Mouse (Mus musculus): Measurements from ENCODE around the gene Disp2. TPM values are rescaled to one million over a fixed set of nuclear protein-coding genes. Genes with fewer than 3 reads are reported as not detected.

The Disp2 gene
- polyA plus RNA-seq, 1 experiment from 2014 or later, result 66.8 TPM

GRCm38 (mm10) chr2:118806860-118807259 is 27.3 kb downstream of the Disp2 start:
- H3K9me3 ChIP-seq (ENCODE audit: control insufficient read depth, low read length), result no peaks in the 10 kb centered on the region
- no peak overlapping the region for H3K4me2 ChIP-seq (ENCODE audit: low read depth, low read length)
- no peaks in the 10 kb centered on the region for H3K4me1 ChIP-seq (ENCODE audit: control insufficient read depth, insufficient read depth, low read length)
- H3K27ac ChIP-seq (ENCODE audit: low read depth, low read length), result no peak overlapping the region
- no peak overlapping the region for H3K4me3 ChIP-seq (ENCODE audit: low read depth, low read length)
- no peaks in the 10 kb centered on the region for H3K27me3 ChIP-seq (ENCODE audit: control insufficient read depth, insufficient read depth, low read length)
- H3K36me3 ChIP-seq (ENCODE audit: control insufficient read depth, insufficient read depth, low read length), result no peaks in the 10 kb centered on the region
- no peak overlapping the region for H3K9ac ChIP-seq (replicated peaks; ENCODE audit: low read depth, low read length)
- 73% methylated on average over 4 of the region's 4 CpGs for WGBS
- ATAC-seq (ENCODE audit: low read depth), result no peak

- no peak overlapping the region for H3K4me2 ChIP-seq (ENCODE audit: low read depth, low read length)
- no peak overlapping the region for H3K4me3 ChIP-seq (ENCODE audit: low read depth, low read length)
- H3K27ac ChIP-seq (ENCODE audit: low read depth, low read length), result no peak overlapping the region
- H3K27me3 ChIP-seq (ENCODE audit: control insufficient read depth, insufficient read depth, low read length), result no peaks in the 10 kb centered on the region
- H3K4me1 ChIP-seq (ENCODE audit: control insufficient read depth, insufficient read depth, low read length), result 0 out of 2 replicates have a peak, but pooled peaks cover 4% of the 10 kb centered on the region
- no peaks in the 10 kb centered on the region for H3K9me3 ChIP-seq (ENCODE audit: control insufficient read depth, low read length)
- no peak overlapping the region for H3K9ac ChIP-seq (replicated peaks; ENCODE audit: low read depth, low read length)
- no peaks in the 10 kb centered on the region for H3K36me3 ChIP-seq (ENCODE audit: control insufficient read depth, insufficient read depth, low read length)
- ATAC-seq (ENCODE audit: low read depth), result no peak
- WGBS, result 29% methylated on average over 2 of the region's 2 CpGs
Observed at GRCm38 (mm10) chr2:118810861-118811260, 31.3 kb downstream of the Disp2 start.

GRCm38 (mm10) chr2:118812724-118813123 is 33.2 kb downstream of the Disp2 start:
- Histone ChIP-seq H3K4me1 (ENCODE audit: control insufficient read depth, insufficient read depth, low read length) (0 out of 2 replicates have a peak, but pooled peaks cover 4% of the 10 kb centered on the region), H3K4me3 (ENCODE audit: low read depth, low read length) (no peak overlapping the region), H3K27me3 (ENCODE audit: control insufficient read depth, insufficient read depth, low read length) (no peaks in the 10 kb centered on the region), H3K27ac (ENCODE audit: low read depth, low read length) (no peak overlapping the region), H3K9ac (replicated peaks; ENCODE audit: low read depth, low read length) (no peak overlapping the region), H3K36me3 (ENCODE audit: control insufficient read depth, insufficient read depth, low read length) (no peaks in the 10 kb centered on the region), H3K4me2 (ENCODE audit: low read depth, low read length) (no peak overlapping the region), H3K9me3 (ENCODE audit: control insufficient read depth, low read length) (no peaks in the 10 kb centered on the region)
- no peak for ATAC-seq (ENCODE audit: low read depth)
- WGBS, result 76% methylated on average over 1 of the region's 1 CpGs

DNA sequence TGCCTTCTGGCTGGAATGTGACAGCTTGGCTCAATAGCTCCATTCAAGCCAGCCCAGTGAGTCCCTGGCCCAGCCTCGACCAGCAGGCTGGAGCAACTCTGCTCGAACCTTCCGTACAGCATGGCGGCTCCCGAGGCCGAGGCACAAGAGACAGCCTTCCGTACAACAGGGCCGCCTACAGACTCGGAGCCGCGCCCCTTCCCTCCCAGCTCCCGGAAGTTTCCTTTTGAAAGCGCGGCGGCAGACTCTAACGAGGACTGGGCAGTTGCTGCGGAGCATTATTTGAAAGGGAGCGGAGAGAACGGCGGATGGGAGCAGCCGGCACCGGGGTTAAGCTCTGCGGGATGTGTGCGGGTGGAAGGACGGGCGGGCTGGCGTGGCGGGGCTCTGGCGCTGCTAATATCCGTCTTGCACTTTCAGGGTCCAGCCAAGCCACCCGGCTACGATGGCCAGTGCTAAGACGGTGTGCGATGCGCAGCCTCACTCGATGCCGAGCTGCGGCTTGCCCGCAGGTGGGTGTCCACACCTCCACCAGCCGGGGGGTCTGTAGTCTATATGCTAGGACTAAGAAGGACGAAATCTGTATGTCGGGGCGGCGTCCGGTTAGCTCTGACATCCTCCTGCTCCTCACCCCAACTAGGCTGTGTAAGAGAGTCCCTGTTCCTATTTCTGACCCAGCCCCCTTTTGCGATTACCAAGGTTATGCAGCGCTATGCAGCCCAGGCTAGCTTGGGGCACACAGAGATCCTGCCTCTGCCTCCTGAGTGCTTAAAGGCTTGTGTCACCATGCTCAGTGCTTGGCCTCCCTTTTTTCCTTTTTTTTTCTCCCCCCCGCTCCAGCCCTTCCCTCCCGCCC is 34.7 kb downstream of the Disp2 start, which contains the start of gene Knstrn:
Gene Knstrn, plus strand, starts transcription at position 23 of the 856 bp plus-strand sequence.
- peak within 1 kb of the TSS; percentile 47 for H3K4me3 ChIP-seq (ENCODE audit: low read depth, low read length)
- peak within 1 kb of the TSS; percentile 30; the same call in 1 of the 2 replicates for H3K9ac ChIP-seq (replicated peaks; ENCODE audit: low read depth, low read length)
- H3K4me2 ChIP-seq (ENCODE audit: low read depth, low read length), result peak within 1 kb of the TSS; percentile 78
- WGBS, result under 1% methylated on average over 49 of the region's 49 CpGs
- no peaks in the 10 kb centered on the region for H3K36me3 ChIP-seq (ENCODE audit: control insufficient read depth, insufficient read depth, low read length)
- ATAC-seq (ENCODE audit: low read depth), result peak; percentile 98
- H3K27me3 ChIP-seq (ENCODE audit: control insufficient read depth, insufficient read depth, low read length), result no peaks in the 10 kb centered on the region
- 0 out of 2 replicates have a peak, but pooled peaks cover 4% of the 10 kb centered on the region for H3K4me1 ChIP-seq (ENCODE audit: control insufficient read depth, insufficient read depth, low read length)
- H3K27ac ChIP-seq (ENCODE audit: low read depth, low read length), result no peak within 1 kb of the TSS
- H3K9me3 ChIP-seq (ENCODE audit: control insufficient read depth, low read length), result no peaks in the 10 kb centered on the region

DNA sequence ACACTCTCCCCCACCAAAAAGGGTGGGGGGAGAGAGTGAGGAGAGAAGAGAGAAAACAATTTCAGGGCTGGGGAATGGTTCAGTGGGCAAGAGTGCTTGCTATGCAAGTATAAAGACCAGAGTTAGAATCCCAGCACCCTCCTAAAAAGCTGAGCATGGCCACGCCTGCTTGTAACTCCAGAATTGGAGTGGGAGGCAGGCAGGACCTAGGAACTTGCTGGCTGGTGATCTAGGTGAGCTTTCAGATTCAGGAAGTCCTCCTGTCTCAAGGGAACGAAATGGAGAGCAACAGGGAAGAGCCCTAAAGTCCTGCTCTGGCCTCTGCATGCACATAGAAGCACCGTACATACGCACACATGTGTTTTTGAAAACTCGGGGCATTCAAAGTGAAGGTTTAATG is 43.3 kb downstream of the Disp2 start:
- Histone ChIP-seq H3K27ac (ENCODE audit: low read depth, low read length) (no peak overlapping the region), H3K4me1 (ENCODE audit: control insufficient read depth, insufficient read depth, low read length) (no peaks in the 10 kb centered on the region), H3K36me3 (ENCODE audit: control insufficient read depth, insufficient read depth, low read length) (no peaks in the 10 kb centered on the region), H3K9ac (replicated peaks; ENCODE audit: low read depth, low read length) (no peak overlapping the region), H3K4me2 (ENCODE audit: low read depth, low read length) (no peak overlapping the region), H3K27me3 (ENCODE audit: control insufficient read depth, insufficient read depth, low read length) (no peaks in the 10 kb centered on the region), H3K9me3 (ENCODE audit: control insufficient read depth, low read length) (no peaks in the 10 kb centered on the region), H3K4me3 (ENCODE audit: low read depth, low read length) (no peak overlapping the region)
- WGBS, result 97% methylated on average over 5 of the region's 5 CpGs
- no peak for ATAC-seq (ENCODE audit: low read depth)

- ATAC-seq (ENCODE audit: low read depth), result no peak
- no peaks in the 10 kb centered on the region for H3K9me3 ChIP-seq (ENCODE audit: control insufficient read depth, low read length)
- 92% methylated on average over 4 of the region's 4 CpGs for WGBS
- no peaks in the 10 kb centered on the region for H3K36me3 ChIP-seq (ENCODE audit: control insufficient read depth, insufficient read depth, low read length)
- H3K4me3 ChIP-seq (ENCODE audit: low read depth, low read length), result no peak overlapping the region
- H3K4me2 ChIP-seq (ENCODE audit: low read depth, low read length), result no peak overlapping the region
- H3K27ac ChIP-seq (ENCODE audit: low read depth, low read length), result no peak overlapping the region
- H3K27me3 ChIP-seq (ENCODE audit: control insufficient read depth, insufficient read depth, low read length), result no peaks in the 10 kb centered on the region
- no peaks in the 10 kb centered on the region for H3K4me1 ChIP-seq (ENCODE audit: control insufficient read depth, insufficient read depth, low read length)
- H3K9ac ChIP-seq (replicated peaks; ENCODE audit: low read depth, low read length), result no peak overlapping the region
Observed at GRCm38 (mm10) chr2:118824396-118824795, 44.9 kb downstream of the Disp2 start.

- H3K27ac ChIP-seq (ENCODE audit: low read depth, low read length), result no peak overlapping the region
- no peaks in the 10 kb centered on the region for H3K27me3 ChIP-seq (ENCODE audit: control insufficient read depth, insufficient read depth, low read length)
- no peaks in the 10 kb centered on the region for H3K36me3 ChIP-seq (ENCODE audit: control insufficient read depth, insufficient read depth, low read length)
- H3K9me3 ChIP-seq (ENCODE audit: control insufficient read depth, low read length), result no peaks in the 10 kb centered on the region
- no peak overlapping the region for H3K4me2 ChIP-seq (ENCODE audit: low read depth, low read length)
- ATAC-seq (ENCODE audit: low read depth), result no peak
- no peak overlapping the region for H3K9ac ChIP-seq (replicated peaks; ENCODE audit: low read depth, low read length)
- H3K4me1 ChIP-seq (ENCODE audit: control insufficient read depth, insufficient read depth, low read length), result no peaks in the 10 kb centered on the region
- WGBS, result 96% methylated on average over 5 of the region's 5 CpGs
- H3K4me3 ChIP-seq (ENCODE audit: low read depth, low read length), result no peak overlapping the region
Observed at GRCm38 (mm10) chr2:118829096-118829495, 49.6 kb downstream of the Disp2 start.

- Histone ChIP-seq H3K9me3 (ENCODE audit: control insufficient read depth, low read length) (no peaks in the 10 kb centered on the region), H3K36me3 (ENCODE audit: control insufficient read depth, insufficient read depth, low read length) (no peaks in the 10 kb centered on the region), H3K27ac (ENCODE audit: low read depth, low read length) (no peak overlapping the region), H3K4me2 (ENCODE audit: low read depth, low read length) (no peak overlapping the region), H3K27me3 (ENCODE audit: control insufficient read depth, insufficient read depth, low read length) (no peaks in the 10 kb centered on the region), H3K4me1 (ENCODE audit: control insufficient read depth, insufficient read depth, low read length) (no peaks in the 10 kb centered on the region), H3K9ac (replicated peaks; ENCODE audit: low read depth, low read length) (no peak overlapping the region), H3K4me3 (ENCODE audit: low read depth, low read length) (no peak overlapping the region)
- 95% methylated on average over 6 of the region's 6 CpGs for WGBS
- no peak for ATAC-seq (ENCODE audit: low read depth)
Observed at GRCm38 (mm10) chr2:118834061-118834460, 54.5 kb downstream of the Disp2 start.

GRCm38 (mm10) chr2:118835115-118835514 is 55.6 kb downstream of the Disp2 start:
- no peak for ATAC-seq (ENCODE audit: low read depth)
- no peaks in the 10 kb centered on the region for H3K9me3 ChIP-seq (ENCODE audit: control insufficient read depth, low read length)
- H3K27ac ChIP-seq (ENCODE audit: low read depth, low read length), result no peak overlapping the region
- 86% methylated on average over 6 of the region's 6 CpGs for WGBS
- H3K27me3 ChIP-seq (ENCODE audit: control insufficient read depth, insufficient read depth, low read length), result no peaks in the 10 kb centered on the region
- no peak overlapping the region for H3K4me2 ChIP-seq (ENCODE audit: low read depth, low read length)
- H3K4me1 ChIP-seq (ENCODE audit: control insufficient read depth, insufficient read depth, low read length), result no peaks in the 10 kb centered on the region
- no peaks in the 10 kb centered on the region for H3K36me3 ChIP-seq (ENCODE audit: control insufficient read depth, insufficient read depth, low read length)
- no peak overlapping the region for H3K9ac ChIP-seq (replicated peaks; ENCODE audit: low read depth, low read length)
- H3K4me3 ChIP-seq (ENCODE audit: low read depth, low read length), result no peak overlapping the region
